Mouse (Mus musculus): ENCODE results near the gene Pde4d.

Pde4d gene

GRCm38 (mm10) chr13:109053242-109054018 is 603.7 kb downstream of the Pde4d start:
- DNase-seq (ENCODE audit: low spot score): no peak

DNA sequence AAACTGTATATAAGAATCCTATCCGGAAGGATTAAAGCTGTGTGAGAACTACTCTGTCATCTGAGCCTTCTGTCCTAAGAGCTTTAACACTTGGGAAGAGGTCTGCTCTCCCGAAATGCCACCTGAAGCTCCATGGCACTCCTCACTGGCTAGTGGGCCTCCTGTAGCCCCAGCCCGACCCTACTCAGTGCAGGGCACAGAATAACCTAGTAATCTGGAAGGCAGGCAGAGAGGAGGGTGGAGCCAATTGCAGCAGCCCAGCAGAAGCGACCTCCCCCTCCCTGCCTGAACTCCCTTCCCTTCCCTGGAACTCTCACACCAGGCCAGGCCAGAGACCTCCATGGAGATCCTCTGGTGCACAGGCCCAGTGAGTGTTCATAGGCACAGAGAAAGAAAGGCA is 608.3 kb downstream of the Pde4d start:
- no peak for DNase-seq (ENCODE audit: low spot score)

GRCm38 (mm10) chr13:109066581-109067159 is 616.9 kb downstream of the Pde4d start:
- DNase-seq (ENCODE audit: low spot score): no peak

- DNase-seq (ENCODE audit: low spot score): no peak
Measured at GRCm38 (mm10) chr13:109068258-109069219, 618.8 kb downstream of the Pde4d start.

GRCm38 (mm10) chr13:109073371-109073770 is 623.6 kb downstream of the Pde4d start:
- DNase-seq (ENCODE audit: low spot score): no peak

- no peak for DNase-seq (ENCODE audit: low spot score)
Measured at GRCm38 (mm10) chr13:109074078-109074477, 624.3 kb downstream of the Pde4d start.

DNA sequence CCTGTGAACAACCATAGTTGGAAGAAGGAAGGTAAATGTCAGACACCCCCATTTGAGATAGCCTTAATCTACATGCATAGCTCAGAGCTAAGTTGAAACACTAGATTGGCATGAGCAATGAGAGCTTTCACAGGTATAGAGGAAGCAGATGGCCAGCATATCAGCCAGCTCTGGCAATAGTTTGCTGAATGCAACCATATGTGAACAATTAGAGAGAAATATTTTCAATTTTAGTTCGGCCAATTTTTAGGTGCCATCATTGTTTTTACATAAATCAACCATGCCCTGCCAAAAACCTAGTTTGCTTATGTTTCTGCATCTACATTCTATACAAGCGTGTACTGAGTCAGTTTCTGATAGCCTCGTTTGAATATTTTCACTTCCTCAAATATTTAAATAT is 642.9 kb downstream of the Pde4d start:
- DNase-seq (ENCODE audit: low spot score): no peak

DNA sequence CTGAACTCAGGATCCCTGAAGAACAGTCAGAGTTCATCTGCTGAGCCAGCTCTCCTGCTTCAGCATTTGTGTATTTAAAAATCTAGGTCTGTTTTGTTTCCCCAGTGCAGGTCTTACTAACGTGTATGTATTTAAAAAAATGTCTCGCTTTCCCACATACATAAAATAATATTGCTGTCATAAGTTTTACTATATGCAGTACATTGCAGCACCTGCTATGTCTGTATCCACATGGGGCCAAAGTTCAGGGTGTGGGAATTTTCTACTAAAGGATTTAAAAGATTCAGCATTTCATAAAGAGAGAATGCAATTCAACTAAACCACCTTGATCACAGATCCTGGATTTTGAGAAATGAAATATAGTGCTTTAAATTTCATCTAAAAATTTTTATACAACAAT is 646.9 kb downstream of the Pde4d start:
- no peak for DNase-seq (ENCODE audit: low spot score)

- DNase-seq (ENCODE audit: low spot score): peak; percentile 24
Measured at GRCm38 (mm10) chr13:109116004-109116341, 666.2 kb downstream of the Pde4d start.

DNA sequence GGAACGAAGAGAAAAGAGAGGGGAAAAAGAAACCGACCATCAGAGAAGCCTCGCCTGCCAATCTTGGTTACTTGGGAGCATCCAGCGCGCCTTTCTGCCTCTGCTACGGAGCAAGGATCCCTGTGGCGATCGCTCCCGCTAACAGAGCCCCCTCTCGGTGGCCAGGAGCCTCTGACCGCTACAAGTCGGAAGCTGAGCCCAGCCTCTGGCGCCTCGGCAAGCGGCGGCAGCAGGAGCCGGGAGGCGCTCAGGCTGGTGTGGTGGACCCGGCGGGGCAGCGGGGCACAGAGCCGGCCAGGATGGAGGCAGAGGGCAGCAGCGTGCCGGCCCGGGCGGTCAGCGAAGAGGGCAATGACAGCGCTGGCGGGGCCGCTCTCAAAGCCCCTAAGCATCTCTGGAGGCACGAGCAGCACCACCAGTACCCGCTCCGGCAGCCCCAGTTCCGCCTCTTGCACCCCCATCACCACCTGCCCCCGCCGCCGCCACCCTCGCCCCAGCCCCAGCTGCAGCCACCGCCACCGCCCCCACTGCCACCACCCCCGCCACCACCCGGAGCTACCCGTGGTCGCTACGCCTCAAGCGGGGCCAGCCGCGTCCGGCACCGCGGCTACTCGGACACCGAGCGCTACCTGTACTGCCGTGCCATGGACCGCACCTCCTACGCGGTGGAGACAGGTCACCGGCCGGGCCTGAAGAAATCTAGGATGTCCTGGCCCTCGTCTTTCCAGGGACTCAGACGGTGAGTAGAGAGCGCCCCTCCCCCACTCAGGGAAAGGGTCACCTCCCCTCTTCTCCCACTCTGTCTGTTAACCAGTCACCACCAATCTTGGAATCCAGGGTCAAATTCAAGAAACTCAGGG is 666.8 kb downstream of the Pde4d start:
- no peak for DNase-seq (ENCODE audit: low spot score)

DNA sequence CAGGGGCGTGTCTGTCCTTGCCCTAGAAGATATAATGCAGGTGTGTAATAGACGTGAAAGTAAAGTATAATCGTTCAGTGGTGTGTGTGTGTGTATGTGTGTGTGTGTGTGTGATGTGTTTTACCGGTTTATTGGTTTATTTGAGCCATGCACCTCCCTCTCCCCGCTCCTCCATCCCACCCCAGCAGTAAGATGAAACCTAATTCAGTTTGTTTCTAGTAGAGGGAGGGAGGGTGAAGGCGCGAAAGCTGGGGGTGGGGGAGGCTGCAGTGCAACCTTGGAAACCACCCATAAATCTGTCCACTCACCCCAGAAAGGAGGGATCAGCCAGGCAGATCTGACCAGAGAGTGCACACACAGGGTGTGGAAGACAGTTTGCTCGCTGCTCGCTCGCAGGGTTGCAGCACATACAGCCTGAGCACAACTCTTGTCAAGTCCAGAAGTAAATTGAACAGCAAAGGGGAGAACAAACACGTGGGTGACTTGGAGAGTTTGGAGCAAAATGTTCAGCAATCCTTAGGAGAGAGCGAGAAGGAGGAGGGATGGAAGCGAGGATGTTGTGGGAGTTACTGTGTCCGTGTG is 667.6 kb downstream of the Pde4d start:
- no peak for DNase-seq (ENCODE audit: low spot score)

- no peak for DNase-seq (ENCODE audit: low spot score)
Measured at GRCm38 (mm10) chr13:109118296-109118800, 668.6 kb downstream of the Pde4d start.

DNA sequence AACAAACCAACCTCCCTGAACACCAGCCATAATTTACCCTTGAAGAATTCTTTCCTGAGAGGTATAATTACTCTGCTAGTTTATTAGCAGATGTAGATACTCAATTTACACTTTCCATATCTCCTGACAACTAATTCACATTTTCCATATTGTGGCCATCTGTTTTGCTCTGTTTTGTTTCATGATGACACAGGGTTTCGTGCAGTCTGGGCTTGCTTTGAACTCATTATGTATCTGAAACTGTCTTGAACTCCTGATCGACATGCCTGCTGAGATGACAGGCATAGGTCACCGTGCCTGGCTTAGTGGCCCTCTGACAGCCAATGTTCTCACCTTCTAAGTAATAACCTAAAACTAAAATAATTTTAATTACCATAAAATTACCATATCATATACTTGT is 672.1 kb downstream of the Pde4d start:
- DNase-seq (ENCODE audit: low spot score): no peak

- DNase-seq (ENCODE audit: low spot score): no peak
Measured at GRCm38 (mm10) chr13:109136405-109136804, 686.7 kb downstream of the Pde4d start.

- no peak for DNase-seq (ENCODE audit: low spot score)
Measured at GRCm38 (mm10) chr13:109158703-109159102, 709.0 kb downstream of the Pde4d start.

DNA sequence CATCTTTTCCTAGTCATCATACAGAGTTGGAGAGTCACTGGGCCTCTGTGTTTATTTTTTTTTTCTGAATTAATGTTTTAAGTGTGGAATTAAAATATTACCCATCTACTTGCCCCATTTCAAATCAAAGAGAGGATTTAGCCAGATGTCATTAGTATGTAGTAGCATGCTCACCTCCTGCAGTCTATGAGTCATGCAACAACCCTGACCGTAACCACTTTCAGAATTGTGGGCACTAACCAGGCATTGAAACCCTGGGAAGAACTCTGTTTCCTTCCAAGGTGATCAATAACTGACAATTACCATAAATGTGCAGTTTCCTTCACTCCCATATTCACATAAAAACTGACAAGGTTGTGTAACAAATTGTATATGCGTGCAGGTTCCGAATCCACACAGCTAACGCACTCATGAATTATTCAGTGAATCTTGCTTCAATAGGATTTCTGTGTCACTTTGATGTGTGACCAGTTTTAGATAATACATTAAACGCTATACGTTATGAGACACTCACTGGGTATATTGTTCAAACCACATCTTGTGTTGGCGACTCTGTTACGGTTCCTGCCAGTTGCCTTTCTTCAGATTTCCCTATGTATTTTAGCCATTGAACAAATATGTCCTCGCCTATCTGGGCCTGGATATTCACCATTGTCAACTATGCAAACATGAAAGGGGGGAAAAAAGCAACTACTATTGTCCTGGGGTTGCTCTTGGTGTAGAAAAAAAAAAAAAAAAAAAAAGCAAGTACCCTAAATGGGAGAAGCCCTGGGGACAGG is 719.0 kb downstream of the Pde4d start:
- DNase-seq (ENCODE audit: low spot score): no peak

GRCm38 (mm10) chr13:109169335-109169606 is 719.5 kb downstream of the Pde4d start:
- no peak for DNase-seq (ENCODE audit: low spot score)

DNA sequence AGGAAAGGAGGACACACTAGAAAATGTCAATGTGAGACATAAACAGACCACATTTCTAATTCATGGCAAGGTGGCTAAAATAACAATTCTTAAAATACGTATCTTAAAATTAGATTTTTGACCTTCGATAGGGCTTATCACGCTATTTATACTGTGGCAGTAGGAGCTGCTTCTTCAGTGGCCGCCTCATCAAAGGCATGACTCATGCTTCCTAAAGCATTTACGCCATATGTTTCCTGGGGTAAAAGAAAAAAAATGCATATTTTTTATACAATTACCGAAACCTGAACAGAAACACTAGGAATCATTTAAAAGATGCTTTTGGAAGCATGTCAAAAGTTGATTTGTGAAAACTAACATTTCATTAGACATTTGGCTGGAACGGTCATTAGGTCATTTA is 721.9 kb downstream of the Pde4d start:
- no peak for DNase-seq (ENCODE audit: low spot score)

DNA sequence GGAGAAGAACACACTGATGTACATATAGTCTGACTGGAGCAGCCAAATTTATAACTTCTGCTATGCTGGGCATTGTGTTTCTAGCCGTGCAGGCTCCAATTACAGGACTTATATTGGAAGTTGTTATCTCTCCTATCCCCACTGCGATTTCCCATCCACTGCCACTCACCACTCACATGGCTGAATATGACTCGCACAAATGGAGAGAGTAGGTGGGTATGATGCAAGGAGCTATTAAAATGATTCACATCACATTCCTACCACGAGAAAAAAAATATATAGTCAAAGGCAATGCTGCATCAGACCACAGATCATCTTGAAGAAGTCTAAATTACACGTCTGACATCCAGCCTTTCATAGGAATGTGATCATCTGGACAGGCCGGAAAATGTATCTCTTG is 725.5 kb downstream of the Pde4d start:
- DNase-seq (ENCODE audit: low spot score): no peak

DNA sequence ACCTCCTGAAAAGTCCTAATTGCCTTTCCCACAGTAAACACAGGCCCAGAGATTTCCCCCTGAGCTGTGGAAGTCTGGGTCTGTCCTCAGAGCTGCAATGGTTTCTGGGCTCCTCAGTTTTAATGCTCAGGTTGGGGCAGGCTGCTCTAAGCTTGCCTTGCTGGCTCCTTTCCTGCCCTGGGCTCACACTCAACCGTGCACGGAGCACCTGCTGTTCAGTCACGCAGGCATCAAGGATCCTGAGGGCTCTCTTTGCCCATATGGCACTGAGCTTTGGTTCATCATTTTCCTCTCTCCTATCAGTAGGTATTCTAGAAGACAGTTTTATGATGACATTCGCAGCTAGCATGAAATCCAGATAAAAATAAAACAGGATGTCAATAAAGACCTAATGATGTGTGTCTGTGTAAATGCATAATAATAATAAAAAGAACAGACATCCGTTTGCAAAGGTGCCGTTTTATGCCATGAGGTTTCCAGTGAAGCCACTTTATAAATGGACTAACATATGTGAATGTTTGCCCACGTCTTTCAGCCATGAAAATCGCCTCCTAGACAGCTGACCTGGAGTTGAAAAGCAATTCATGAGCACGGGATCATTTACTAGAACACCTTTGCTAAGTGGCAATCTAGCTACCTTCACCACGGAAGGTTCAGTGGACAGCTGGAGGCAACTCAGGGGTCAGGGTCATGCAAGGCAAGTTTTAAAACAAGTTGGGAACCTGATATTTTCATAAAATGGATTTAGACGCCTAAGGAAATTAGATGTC is 726.3 kb downstream of the Pde4d start:
- DNase-seq (ENCODE audit: low spot score): no peak
